Mouse (Mus musculus) 3134 (cell line): ENCODE measurements at regions not wholly inside any gene's neighbourhood (a gene's known extent, or its start where the extent isn't known, plus 50 kb on each side); places are given as distances from the start of the nearest gene placed in this dataset.

Experiments used
- DNase-seq: peaks from one replicate; pipeline ENCODE4 v3.0.0-alpha.2; 2011; ENCODE audit warnings: low spot score; ENCODE audit not compliant: insufficient read length; ENCODE audit errors: extremely low read depth

DNA sequence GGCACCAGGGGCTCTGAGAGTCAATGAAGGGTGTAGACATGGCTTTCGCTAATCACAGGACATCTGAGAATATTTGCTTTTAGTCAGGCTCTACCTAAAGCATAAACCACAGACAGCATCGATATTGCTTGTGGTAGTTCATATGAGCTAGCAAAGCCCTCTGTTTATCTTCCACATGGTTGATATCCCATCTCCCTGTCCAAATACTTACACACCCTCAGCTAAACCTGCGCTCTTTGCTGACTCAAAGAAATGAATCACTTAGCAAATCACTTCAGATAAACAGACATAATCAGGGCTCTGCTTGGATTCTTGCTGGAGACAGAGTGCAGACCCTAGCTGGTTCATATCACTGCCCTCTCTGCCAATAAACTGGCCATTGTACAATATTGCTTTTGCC, 298.8 kb downstream of the Rnd3 start:
- DNase-seq = no peak

GRCm38 (mm10) chr2:50841881-50842280, 307.0 kb downstream of the Rnd3 start:
- no peak for DNase-seq

GRCm38 (mm10) chr2:50835511-50836320, 313.2 kb downstream of the Rnd3 start:
- no peak for DNase-seq

DNA sequence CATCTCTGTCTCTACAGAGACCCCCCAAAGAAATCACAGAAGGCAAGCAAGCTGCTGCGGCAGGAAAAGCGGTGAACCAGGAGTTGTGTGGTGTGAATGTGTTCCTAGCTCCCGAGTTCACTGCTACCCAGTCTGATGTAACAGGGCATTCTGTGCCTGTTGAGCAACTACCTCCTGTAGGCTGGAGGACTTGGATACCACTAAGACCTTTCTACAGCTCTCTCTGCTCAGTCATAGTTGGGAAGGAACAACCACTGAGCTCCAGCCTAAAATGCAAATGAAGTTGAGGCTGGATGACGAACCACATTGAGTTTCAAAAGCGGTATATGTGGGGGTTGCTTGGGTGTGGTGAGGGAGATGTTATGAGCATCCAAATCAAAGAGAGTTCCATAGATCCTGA, 315.1 kb downstream of the Rnd3 start:
- DNase-seq = no peak

- peak; percentile 19 for DNase-seq
These were observed 316.4 kb downstream of the Rnd3 start for GRCm38 (mm10) chr2:50832471-50832870.

- no peak for DNase-seq
These were observed 318.7 kb downstream of the Rnd3 start for GRCm38 (mm10) chr2:50830056-50830720.

DNA sequence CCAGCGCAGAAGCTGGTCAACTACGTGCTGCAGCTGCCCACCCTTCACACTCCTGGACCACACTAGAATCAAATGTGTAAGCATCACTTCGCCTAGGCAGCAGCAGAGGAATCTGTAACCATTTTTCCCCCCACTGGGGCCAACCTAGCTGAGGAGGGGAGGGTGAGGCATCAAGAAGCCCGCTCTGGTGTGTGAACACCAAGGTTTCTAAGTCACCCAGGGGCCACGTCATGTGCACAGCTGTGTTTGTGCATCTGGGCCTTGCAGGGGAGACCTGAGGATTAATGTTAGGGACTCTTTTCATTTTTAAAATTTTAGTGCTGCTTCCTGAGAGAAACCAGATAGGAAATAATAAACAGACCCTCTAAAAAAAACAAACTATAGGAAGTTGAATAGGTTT, 321.8 kb downstream of the Rnd3 start:
- no peak for DNase-seq

DNA sequence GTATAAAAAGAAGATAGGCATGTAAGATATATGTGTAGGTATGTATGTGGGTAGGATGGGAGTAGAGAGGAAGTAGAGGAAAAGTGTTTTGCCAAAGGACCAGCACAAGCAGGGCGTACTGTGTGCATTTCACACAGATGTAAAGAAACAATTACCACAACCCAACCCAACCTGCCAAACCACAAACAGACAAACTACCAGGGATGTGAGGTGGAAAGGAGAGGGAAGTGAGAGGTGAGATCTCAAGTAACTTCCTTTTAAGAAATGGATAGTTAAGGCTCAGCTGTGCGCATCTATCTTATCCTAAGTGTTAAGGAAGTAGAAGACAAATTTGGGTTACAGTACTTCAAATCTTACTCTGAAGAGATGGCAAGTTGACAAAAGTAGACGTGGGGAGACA, 322.4 kb downstream of the Rnd3 start:
- no peak for DNase-seq

DNA sequence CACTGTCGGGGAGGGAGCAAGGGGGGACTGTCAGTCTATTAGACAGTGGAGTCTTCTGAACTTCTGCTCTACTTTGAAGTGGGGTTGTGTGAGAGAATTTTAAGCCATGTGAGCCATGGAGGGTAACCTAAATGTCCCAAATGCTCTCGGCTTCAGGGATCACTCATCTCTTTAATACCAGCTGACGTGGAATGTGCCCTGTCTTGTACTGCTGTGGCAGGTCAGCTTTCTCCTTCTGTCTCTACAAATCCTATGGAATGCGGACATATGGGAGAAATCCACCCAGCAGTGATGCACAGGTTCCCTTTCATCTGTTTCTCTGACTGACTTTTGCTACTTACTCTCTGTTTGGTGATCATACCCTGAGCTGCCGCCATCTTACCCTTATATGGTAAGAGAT, 323.3 kb downstream of the Rnd3 start:
- no peak for DNase-seq

DNA sequence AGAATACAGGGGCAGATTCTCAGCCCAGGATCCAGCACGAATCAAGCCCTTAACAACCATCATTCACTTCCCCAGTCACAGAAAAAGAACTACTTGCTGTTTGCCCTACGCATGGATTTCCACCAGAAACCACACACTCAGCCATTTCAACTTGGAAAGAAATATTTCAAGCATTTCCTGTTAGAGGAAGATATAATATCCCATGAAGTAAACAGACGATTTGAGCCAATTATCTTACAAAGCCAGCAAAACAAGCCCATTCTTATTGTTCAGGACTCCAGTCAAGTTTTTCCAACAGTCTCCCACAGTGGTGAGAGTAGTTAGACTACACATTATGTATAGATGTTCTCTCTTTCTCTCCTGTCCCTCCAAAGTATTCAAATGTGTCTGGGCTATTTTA, 324.1 kb downstream of the Rnd3 start:
- no peak for DNase-seq

- DNase-seq = no peak
These were observed 326.2 kb downstream of the Rnd3 start for GRCm38 (mm10) chr2:50822738-50823137.

DNA sequence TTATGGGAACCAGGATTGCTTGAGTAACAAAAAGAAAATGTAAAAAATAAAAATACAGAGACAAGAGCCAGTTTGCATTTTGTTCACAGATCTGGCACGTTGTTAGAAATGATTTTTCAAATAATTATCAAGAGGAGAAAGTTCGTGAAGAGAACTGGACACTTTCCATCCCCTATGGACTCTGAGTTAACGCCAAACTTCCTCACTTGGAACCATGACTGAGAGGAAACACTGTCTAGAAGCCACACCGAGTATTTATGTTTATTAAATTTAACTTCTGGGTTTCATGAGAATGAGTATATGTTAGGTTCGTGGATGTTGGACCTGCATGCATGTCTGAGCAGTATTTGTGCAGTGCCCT, 329.6 kb downstream of the Rnd3 start:
- no peak for DNase-seq

DNA sequence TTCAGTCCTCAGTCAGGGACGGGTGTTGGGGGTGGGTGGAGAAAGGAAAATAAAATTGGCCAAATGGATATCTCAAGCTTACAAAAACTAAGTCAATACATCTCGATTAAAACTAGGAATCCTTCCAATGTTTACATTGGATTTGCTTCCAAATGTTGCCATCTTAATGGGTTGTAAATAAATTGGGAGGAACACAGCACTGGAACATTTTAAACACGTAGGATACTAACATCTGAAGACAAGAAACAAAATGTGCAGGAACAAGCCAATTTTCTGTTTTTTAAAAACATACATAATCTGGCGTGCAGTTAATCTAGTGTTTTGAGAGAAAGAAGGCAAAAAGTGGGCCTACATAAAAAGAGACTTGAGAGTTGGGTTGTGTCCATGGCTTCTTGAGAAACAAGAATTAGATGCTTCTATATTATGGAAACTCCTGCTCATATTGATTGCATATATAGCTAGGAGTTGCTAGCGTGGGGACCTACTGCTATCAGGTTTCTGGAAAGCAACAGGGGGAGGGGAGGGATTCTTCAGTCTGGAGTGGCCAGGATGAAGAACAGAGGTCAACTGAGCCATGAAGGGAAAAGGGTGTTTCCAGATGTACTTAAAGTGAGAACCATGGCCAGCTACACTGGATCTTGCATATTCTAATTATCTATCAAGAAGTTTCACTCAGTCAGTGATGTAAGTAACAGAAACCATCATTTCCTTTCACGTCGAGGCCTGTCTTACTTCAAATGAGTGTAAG, 330.2 kb downstream of the Rnd3 start:
- DNase-seq = no peak

GRCm38 (mm10) chr2:50816364-50816763, 332.5 kb downstream of the Rnd3 start:
- DNase-seq = no peak

- DNase-seq = no peak
These were observed 333.4 kb downstream of the Rnd3 start for GRCm38 (mm10) chr2:50815541-50815940.

GRCm38 (mm10) chr2:50813568-50814461, 335.1 kb downstream of the Rnd3 start:
- no peak for DNase-seq

DNA sequence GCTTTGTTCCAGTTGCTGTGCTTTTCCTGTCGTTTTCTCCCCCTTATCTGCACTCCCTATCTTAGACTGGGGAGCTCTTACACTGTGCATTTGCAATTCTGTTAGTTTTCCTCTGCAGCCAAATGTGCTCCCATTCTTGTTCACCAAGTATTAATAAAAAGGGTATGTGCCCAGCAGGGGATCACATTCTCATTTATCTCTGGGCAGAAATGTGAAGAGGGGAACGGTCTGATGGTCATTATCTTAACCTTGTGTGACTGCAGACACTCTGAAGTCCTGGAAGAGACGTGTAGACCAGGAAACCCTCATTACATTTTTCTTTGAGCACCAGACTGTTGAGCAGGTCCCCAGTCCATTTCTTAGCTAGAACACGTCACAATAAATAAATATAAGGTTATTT, 336.6 kb downstream of the Rnd3 start:
- no peak for DNase-seq

- DNase-seq = no peak
These were observed 338.4 kb downstream of the Rnd3 start for GRCm38 (mm10) chr2:50810336-50811066.

DNA sequence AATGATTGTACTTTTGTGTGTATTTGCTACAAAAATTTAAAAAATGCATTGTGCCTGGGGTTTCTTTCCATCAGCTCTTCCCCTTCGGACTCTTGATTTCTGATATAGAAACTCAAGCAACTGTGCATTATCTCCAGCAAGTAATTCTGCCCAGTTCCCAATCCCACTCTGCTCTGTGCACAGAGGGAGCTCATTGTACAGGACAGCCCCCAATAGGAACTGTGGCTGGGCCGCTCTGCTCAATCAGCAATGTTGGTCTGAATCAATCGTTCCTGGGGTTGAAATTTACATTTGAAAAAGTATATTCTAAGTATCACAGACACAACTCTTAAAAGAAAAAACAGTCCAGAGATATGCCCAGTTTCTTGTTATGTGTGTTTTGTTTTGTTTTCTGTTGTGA, 339.1 kb downstream of the Rnd3 start:
- no peak for DNase-seq
